Mouse (Mus musculus): ENCODE measurements around the gene 1700057G04Rik.

The 1700057G04Rik gene

DNA sequence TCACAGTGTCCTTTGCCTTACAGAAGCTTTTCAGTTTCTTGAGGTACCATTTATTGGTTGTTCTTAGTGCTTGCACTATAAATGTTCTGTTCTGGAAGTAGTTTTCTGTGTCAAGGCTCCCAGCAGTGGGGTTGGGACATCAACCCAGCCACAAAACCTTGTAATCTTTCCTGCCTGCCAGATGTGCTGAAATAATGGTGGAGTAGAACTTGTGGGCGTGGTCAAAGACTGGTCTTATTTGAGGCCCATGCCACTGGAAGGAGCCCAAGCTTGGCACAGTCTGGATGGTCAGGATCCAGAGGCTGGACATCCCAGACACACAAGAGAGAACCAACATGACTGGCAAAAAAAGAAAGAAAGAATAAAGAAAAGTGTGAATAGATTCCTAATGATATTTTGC lies 78.2 kb downstream of the 1700057G04Rik start:
- DNase-seq: no peak

DNA sequence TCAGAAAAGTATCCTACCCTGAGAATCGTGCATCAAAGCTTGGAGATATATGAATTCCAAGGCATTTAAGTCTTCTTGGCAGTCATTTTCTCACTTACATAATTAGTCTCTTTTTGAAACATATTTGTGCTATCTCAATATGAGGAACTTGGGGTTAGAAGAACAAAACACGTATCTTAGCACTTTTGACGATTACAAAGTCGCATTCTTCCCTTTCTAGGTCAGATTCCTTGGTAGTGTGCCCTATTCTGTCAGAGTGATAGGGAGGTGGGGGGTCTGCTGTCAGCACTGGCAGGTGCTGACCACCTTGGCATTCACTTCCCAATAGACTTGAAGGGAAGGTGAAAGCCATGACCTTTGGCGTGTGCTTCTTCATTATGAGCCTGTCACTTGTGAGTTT lies 93.5 kb downstream of the 1700057G04Rik start:
- DNase-seq: no peak

Measured in liver (tissue).